Mouse (Mus musculus): Measurements from ENCODE around the gene Dhx58. TPM values are rescaled to one million over a fixed set of nuclear protein-coding genes. Genes with fewer than 3 reads are reported as not detected.

Gene Dhx58
- polyA plus RNA-seq, 1 experiment from 2014 or later: 2.7 TPM

DNA sequence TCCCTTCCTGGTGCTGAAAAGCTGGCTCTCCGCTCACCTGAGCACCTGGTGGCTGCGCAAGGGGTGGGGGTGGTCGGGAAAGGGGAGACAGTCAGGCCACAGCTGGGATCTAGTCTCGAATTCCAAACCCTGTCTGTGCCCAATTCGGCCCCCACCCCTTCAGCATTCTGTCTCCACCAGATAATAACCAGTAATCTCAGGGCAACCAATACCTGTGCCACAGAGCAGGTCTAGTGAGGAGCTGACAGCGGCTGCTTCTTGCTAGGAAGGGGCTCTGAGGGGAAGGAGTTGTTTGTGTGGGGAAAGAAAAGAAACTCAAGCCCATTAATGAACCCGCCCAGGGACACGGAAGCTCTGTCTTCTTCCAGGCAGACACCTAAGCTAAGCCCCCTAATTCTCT is 52.9 kb downstream of the Dhx58 start:
- Histone ChIP-seq H3K27ac (ENCODE audit: low read depth, low read length) (no peak overlapping the region), H3K4me1 (ENCODE audit: control insufficient read depth, insufficient read depth, low read length) (no peaks in the 10 kb centered on the region), H3K36me3 (ENCODE audit: control insufficient read depth, insufficient read depth, low read length) (no peaks in the 10 kb centered on the region), H3K27me3 (ENCODE audit: control insufficient read depth, insufficient read depth, low read length) (0 out of 2 replicates have a peak, but pooled peaks cover 4% of the 10 kb centered on the region), H3K4me2 (ENCODE audit: low read depth, low read length) (no peak overlapping the region), H3K9me3 (ENCODE audit: control insufficient read depth, low read length) (no peaks in the 10 kb centered on the region), H3K4me3 (ENCODE audit: low read depth, low read length) (no peak overlapping the region), H3K9ac (replicated peaks; ENCODE audit: low read depth, low read length) (no peak overlapping the region)
- 32% methylated on average over 8 of the region's 8 CpGs for WGBS
- no peak for ATAC-seq (ENCODE audit: low read depth)

DNA sequence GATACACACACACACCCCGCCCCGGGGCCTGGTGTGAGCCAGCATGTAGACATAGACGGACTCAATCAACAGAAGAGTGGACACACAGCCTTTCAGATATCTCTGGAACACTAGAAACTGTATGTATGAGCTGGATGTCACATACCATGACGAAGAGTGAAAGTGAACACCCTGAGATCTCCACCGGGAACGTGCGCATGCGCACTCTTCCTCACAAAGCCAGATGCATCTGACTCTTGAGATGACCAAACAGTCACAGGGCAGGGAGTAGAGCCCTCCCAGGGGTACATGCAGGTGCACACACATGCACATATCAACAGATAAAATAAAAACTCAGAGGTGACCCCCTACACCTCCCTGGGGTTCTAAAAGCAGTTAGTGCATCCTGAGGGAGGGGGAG is 55.7 kb downstream of the Dhx58 start:
- Histone ChIP-seq H3K27me3 (ENCODE audit: control insufficient read depth, insufficient read depth, low read length) (0 out of 2 replicates have a peak, but pooled peaks cover 4% of the 10 kb centered on the region), H3K9me3 (ENCODE audit: control insufficient read depth, low read length) (no peaks in the 10 kb centered on the region), H3K9ac (replicated peaks; ENCODE audit: low read depth, low read length) (no peak overlapping the region), H3K36me3 (ENCODE audit: control insufficient read depth, insufficient read depth, low read length) (no peaks in the 10 kb centered on the region), H3K4me2 (ENCODE audit: low read depth, low read length) (no peak overlapping the region), H3K4me1 (ENCODE audit: control insufficient read depth, insufficient read depth, low read length) (0 out of 2 replicates have a peak, but pooled peaks cover 3% of the 10 kb centered on the region), H3K4me3 (ENCODE audit: low read depth, low read length) (no peak overlapping the region), H3K27ac (ENCODE audit: low read depth, low read length) (no peak overlapping the region)
- WGBS: 93% methylated on average over 8 of the region's 8 CpGs
- ATAC-seq (ENCODE audit: low read depth): no peak

DNA sequence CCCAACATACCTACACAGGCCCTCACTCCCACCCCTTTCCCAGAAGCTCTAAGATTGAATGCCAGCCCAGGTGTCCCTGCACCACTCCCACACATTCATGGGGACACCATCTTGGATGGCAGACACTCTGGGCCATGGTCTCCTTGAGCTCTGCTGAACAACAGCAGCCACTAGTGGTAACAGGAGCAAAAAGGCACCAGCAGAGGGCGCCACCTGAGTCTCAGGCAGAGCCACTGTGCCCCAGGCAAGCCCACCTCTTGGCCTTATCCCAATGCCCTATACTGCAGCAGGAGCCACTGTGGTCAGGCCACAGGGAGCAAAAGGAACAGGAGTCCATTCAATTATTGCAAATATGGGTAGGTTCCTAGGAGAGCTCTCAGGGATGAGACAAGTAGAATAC is 57.8 kb downstream of the Dhx58 start:
- H3K27me3 ChIP-seq (ENCODE audit: control insufficient read depth, insufficient read depth, low read length): 0 out of 2 replicates have a peak, but pooled peaks cover 4% of the 10 kb centered on the region
- no peaks in the 10 kb centered on the region for H3K36me3 ChIP-seq (ENCODE audit: control insufficient read depth, insufficient read depth, low read length)
- no peak overlapping the region for H3K27ac ChIP-seq (ENCODE audit: low read depth, low read length)
- no peak overlapping the region for H3K4me3 ChIP-seq (ENCODE audit: low read depth, low read length)
- no peak for ATAC-seq (ENCODE audit: low read depth)
- H3K9me3 ChIP-seq (ENCODE audit: control insufficient read depth, low read length): no peaks in the 10 kb centered on the region
- WGBS: 9% methylated on average over 1 of the region's 1 CpGs
- no peak overlapping the region for H3K9ac ChIP-seq (replicated peaks; ENCODE audit: low read depth, low read length)
- H3K4me2 ChIP-seq (ENCODE audit: low read depth, low read length): no peak overlapping the region
- 0 out of 2 replicates have a peak, but pooled peaks cover 3% of the 10 kb centered on the region for H3K4me1 ChIP-seq (ENCODE audit: control insufficient read depth, insufficient read depth, low read length)

Other genes with a start within 250 kb of the Dhx58 start
- 15.7 and 16.1 TPM in 2 replicates for gene Klhl11, start 231.5 kb downstream of the Dhx58 start, polyA plus RNA-seq (2014; fragmentation: Nextera tagmentation; extraction: Ambion mirVana)
- gene Acly, start 176.3 kb downstream of the Dhx58 start, polyA plus RNA-seq (2014; fragmentation: Nextera tagmentation; extraction: Ambion mirVana): 191 and 250 TPM in 2 replicates
- gene Ttc25, start 158.7 kb downstream of the Dhx58 start, polyA plus RNA-seq (2014; fragmentation: Nextera tagmentation; extraction: Ambion mirVana): 1.7 and 2.2 TPM in 2 replicates
- gene Cnp, start 129.4 kb downstream of the Dhx58 start, polyA plus RNA-seq (2014; fragmentation: Nextera tagmentation; extraction: Ambion mirVana): 41.1 and 49.3 TPM in 2 replicates
- 108 and 110 TPM in 2 replicates for gene Nkiras2, start 85.0 kb downstream of the Dhx58 start, polyA plus RNA-seq (2014; fragmentation: Nextera tagmentation; extraction: Ambion mirVana)
- gene Dnajc7, start 84.1 kb downstream of the Dhx58 start, polyA plus RNA-seq (2014; fragmentation: Nextera tagmentation; extraction: Ambion mirVana): 109 and 112 TPM in 2 replicates
- 0.50 and 0.61 TPM in 2 replicates for gene Zfp385c, start 11.8 kb downstream of the Dhx58 start, polyA plus RNA-seq (2014; fragmentation: Nextera tagmentation; extraction: Ambion mirVana)
- 55.3 and 57.0 TPM in 2 replicates for gene Kat2a, start 8.2 kb upstream of the Dhx58 start, polyA plus RNA-seq (2014; fragmentation: Nextera tagmentation; extraction: Ambion mirVana)
- gene Hspb9, start 9.6 kb upstream of the Dhx58 start, polyA plus RNA-seq (2014; fragmentation: Nextera tagmentation; extraction: Ambion mirVana): not detected in 2 replicates
- gene Rab5c, start 33.9 kb upstream of the Dhx58 start, polyA plus RNA-seq (2014; fragmentation: Nextera tagmentation; extraction: Ambion mirVana): 59.7 and 82.7 TPM in 2 replicates
- gene Kcnh4, start 55.7 kb upstream of the Dhx58 start, polyA plus RNA-seq (2014; fragmentation: Nextera tagmentation; extraction: Ambion mirVana): 6.4 and 10.1 TPM in 2 replicates
- gene Hcrt, start 58.7 kb upstream of the Dhx58 start, polyA plus RNA-seq (2014; fragmentation: Nextera tagmentation; extraction: Ambion mirVana): 0.51 TPM in 1 of 2 replicates, not detected in the other
- 3.3 and 4.5 TPM in 2 replicates for gene Ghdc, start 66.7 kb upstream of the Dhx58 start, polyA plus RNA-seq (2014; fragmentation: Nextera tagmentation; extraction: Ambion mirVana)
- gene Stat5b, start 146.5 kb upstream of the Dhx58 start, polyA plus RNA-seq (2014; fragmentation: Nextera tagmentation; extraction: Ambion mirVana): 17.3 and 19.7 TPM in 2 replicates
- gene Stat5a, start 155.1 kb upstream of the Dhx58 start, polyA plus RNA-seq (2014; fragmentation: Nextera tagmentation; extraction: Ambion mirVana): 1.3 and 1.8 TPM in 2 replicates
- 45.6 and 77.7 TPM in 2 replicates for gene Stat3, start 235.3 kb upstream of the Dhx58 start, polyA plus RNA-seq (2014; fragmentation: Nextera tagmentation; extraction: Ambion mirVana)

Data from neural tube, embryonic 14.5 days (tissue).